Mouse (Mus musculus) ovary, adult 2 months (tissue): ENCODE results near the gene Fgf9. TPM values are rescaled to one million over a fixed set of nuclear protein-coding genes. Genes with fewer than 3 reads are reported as not detected.

Experiments
- polyA plus RNA-seq: library from polyadenylated mRNA; depleted of rRNA; stranded (reverse); fragments of >200 nt; gene quantifications from 2 replicates; pipeline ENCODE4 v1.2.3, GENCODE M21; 2012; rRNA removed

Fgf9 gene
- polyA plus RNA-seq, result 0.14 and 0.28 TPM in 2 replicates

DNA sequence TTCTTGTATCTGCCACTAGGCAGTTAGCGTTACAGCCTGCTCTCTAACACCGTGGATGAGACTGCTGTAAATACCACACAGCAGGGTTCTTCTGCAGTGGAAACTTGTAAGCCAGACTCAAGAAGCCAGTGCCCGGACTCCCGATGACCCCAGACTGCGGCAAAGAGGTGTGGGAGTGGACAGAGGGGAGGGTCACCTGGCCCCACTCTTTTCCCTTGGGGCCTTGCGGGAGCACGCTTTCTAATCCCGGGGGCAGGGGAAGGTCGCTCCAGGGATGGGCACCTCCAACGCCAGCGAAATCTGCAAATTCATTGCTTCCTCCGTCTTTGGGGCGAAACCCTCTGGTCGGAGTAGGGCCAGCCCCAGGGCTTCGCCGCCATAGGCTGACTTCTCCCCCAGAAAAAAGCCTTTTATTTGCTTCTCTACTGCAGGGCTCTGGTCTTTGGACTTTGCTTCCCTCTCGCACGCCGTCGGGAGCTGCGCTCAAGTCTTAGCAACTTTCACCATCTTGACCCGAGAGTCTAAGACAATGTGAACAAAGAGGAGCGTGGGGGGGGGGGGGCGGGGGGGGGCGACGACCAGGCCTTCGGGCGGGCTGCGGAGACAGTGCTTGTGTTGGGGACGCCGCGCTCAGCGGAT is at the start of gene Fgf9:
Fgf9 (plus strand) TSS at position 67 of the 639 bp plus-strand sequence.

Other genes with a start within 250 kb of the Fgf9 start
- gene Ska3, start 244.4 kb upstream of the Fgf9 start, polyA plus RNA-seq, result 0.69 and 1.5 TPM in 2 replicates
- 49.6 and 69.0 TPM in 2 replicates for gene Mrpl57, start 244.3 kb upstream of the Fgf9 start, polyA plus RNA-seq
- gene Zdhhc20, start 180.3 kb upstream of the Fgf9 start, polyA plus RNA-seq, result 4.5 and 4.8 TPM in 2 replicates
- gene Micu2, start 71.3 kb upstream of the Fgf9 start, polyA plus RNA-seq, result 16.9 and 28.8 TPM in 2 replicates